Mouse (Mus musculus): ENCODE results near the gene Ankrd27. TPM values are rescaled to one million over a fixed set of nuclear protein-coding genes. Genes with fewer than 3 reads are reported as not detected.

Ankrd27 gene
- polyA plus RNA-seq, 1 experiment, result 38.0 TPM

- H3K4me3 ChIP-seq (ENCODE audit: insufficient read depth, low read length), result no peak overlapping the region
- no peak overlapping the region for H3K27ac ChIP-seq (ENCODE audit: insufficient read depth, low read length)
- no peaks in the 10 kb centered on the region for H3K4me1 ChIP-seq (ENCODE audit: control insufficient read depth, insufficient read depth, low read length)
- TF ChIP-seq POLR2A (IDR thresholded peaks at IDR 0.05; ENCODE audit: extremely low read depth, insufficient read depth, low read length), result no peak
- no peak for TF ChIP-seq CTCF (IDR thresholded peaks at IDR 0.05; ENCODE audit: extremely low read depth, insufficient read depth, low read length)
These were observed 63.0 kb downstream of the Ankrd27 start for GRCm38 (mm10) chr7:35649071-35649470.

- Histone ChIP-seq H3K27ac (ENCODE audit: insufficient read depth, low read length) (no peak overlapping the region), H3K4me1 (ENCODE audit: control insufficient read depth, insufficient read depth, low read length) (no peaks in the 10 kb centered on the region), H3K4me3 (ENCODE audit: insufficient read depth, low read length) (no peak overlapping the region)
- TF ChIP-seq CTCF (IDR thresholded peaks at IDR 0.05; ENCODE audit: extremely low read depth, insufficient read depth, low read length) (peak; percentile 81), POLR2A (IDR thresholded peaks at IDR 0.05; ENCODE audit: extremely low read depth, insufficient read depth, low read length) (no peak)
These were observed 64.8 kb downstream of the Ankrd27 start for GRCm38 (mm10) chr7:35650716-35651410.

GRCm38 (mm10) chr7:35651583-35652270, 65.7 kb downstream of the Ankrd27 start:
- H3K27ac ChIP-seq (ENCODE audit: insufficient read depth, low read length), result no peak overlapping the region
- no peak for TF ChIP-seq CTCF (IDR thresholded peaks at IDR 0.05; ENCODE audit: extremely low read depth, insufficient read depth, low read length)
- TF ChIP-seq POLR2A (IDR thresholded peaks at IDR 0.05; ENCODE audit: extremely low read depth, insufficient read depth, low read length), result no peak

GRCm38 (mm10) chr7:35657829-35658228, 71.8 kb downstream of the Ankrd27 start:
- no peak overlapping the region for H3K4me3 ChIP-seq (ENCODE audit: insufficient read depth, low read length)
- no peaks in the 10 kb centered on the region for H3K4me1 ChIP-seq (ENCODE audit: control insufficient read depth, insufficient read depth, low read length)
- no peak for TF ChIP-seq POLR2A (IDR thresholded peaks at IDR 0.05; ENCODE audit: extremely low read depth, insufficient read depth, low read length)
- no peak for TF ChIP-seq CTCF (IDR thresholded peaks at IDR 0.05; ENCODE audit: extremely low read depth, insufficient read depth, low read length)
- H3K27ac ChIP-seq (ENCODE audit: insufficient read depth, low read length), result no peak overlapping the region

More at GRCm38 (mm10) chr7:35651583-35652270, 65.7 kb downstream of the Ankrd27 start:
- no peaks in the 10 kb centered on the region for H3K4me1 ChIP-seq (ENCODE audit: control insufficient read depth, insufficient read depth, low read length)
- no peak overlapping the region for H3K4me3 ChIP-seq (ENCODE audit: insufficient read depth, low read length)

GRCm38 (mm10) chr7:35659173-35659572, 73.1 kb downstream of the Ankrd27 start:
- no peaks in the 10 kb centered on the region for H3K4me1 ChIP-seq (ENCODE audit: control insufficient read depth, insufficient read depth, low read length)
- H3K4me3 ChIP-seq (ENCODE audit: insufficient read depth, low read length), result no peak overlapping the region
- TF ChIP-seq CTCF (IDR thresholded peaks at IDR 0.05; ENCODE audit: extremely low read depth, insufficient read depth, low read length) (peak; percentile 44), POLR2A (IDR thresholded peaks at IDR 0.05; ENCODE audit: extremely low read depth, insufficient read depth, low read length) (no peak)
- no peak overlapping the region for H3K27ac ChIP-seq (ENCODE audit: insufficient read depth, low read length)

GRCm38 (mm10) chr7:35663790-35664376, 77.8 kb downstream of the Ankrd27 start:
- no peak for TF ChIP-seq POLR2A (IDR thresholded peaks at IDR 0.05; ENCODE audit: extremely low read depth, insufficient read depth, low read length)
- TF ChIP-seq CTCF (IDR thresholded peaks at IDR 0.05; ENCODE audit: extremely low read depth, insufficient read depth, low read length), result no peak
- Histone ChIP-seq H3K27ac (ENCODE audit: insufficient read depth, low read length) (no peak overlapping the region), H3K4me3 (ENCODE audit: insufficient read depth, low read length) (no peak overlapping the region), H3K4me1 (ENCODE audit: control insufficient read depth, insufficient read depth, low read length) (no peaks in the 10 kb centered on the region)

GRCm38 (mm10) chr7:35668066-35669041, 82.3 kb downstream of the Ankrd27 start:
- TF ChIP-seq CTCF (IDR thresholded peaks at IDR 0.05; ENCODE audit: extremely low read depth, insufficient read depth, low read length) (no peak), POLR2A (IDR thresholded peaks at IDR 0.05; ENCODE audit: extremely low read depth, insufficient read depth, low read length) (no peak)
- H3K27ac ChIP-seq (ENCODE audit: insufficient read depth, low read length), result no peak overlapping the region; the same call in 1 of the 2 replicates

GRCm38 (mm10) chr7:35678976-35679375, 92.9 kb downstream of the Ankrd27 start:
- Histone ChIP-seq H3K4me1 (ENCODE audit: control insufficient read depth, insufficient read depth, low read length) (no peaks in the 10 kb centered on the region), H3K27ac (ENCODE audit: insufficient read depth, low read length) (no peak overlapping the region), H3K4me3 (ENCODE audit: insufficient read depth, low read length) (no peak overlapping the region)
- no peak for TF ChIP-seq CTCF (IDR thresholded peaks at IDR 0.05; ENCODE audit: extremely low read depth, insufficient read depth, low read length)
- TF ChIP-seq POLR2A (IDR thresholded peaks at IDR 0.05; ENCODE audit: extremely low read depth, insufficient read depth, low read length), result no peak

More at GRCm38 (mm10) chr7:35668066-35669041, 82.3 kb downstream of the Ankrd27 start:
- Histone ChIP-seq H3K4me1 (ENCODE audit: control insufficient read depth, insufficient read depth, low read length) (no peaks in the 10 kb centered on the region), H3K4me3 (ENCODE audit: insufficient read depth, low read length) (no peak overlapping the region)

- Histone ChIP-seq H3K27ac (ENCODE audit: insufficient read depth, low read length) (no peak overlapping the region), H3K4me1 (ENCODE audit: control insufficient read depth, insufficient read depth, low read length) (no peaks in the 10 kb centered on the region), H3K4me3 (ENCODE audit: insufficient read depth, low read length) (no peak overlapping the region)
- TF ChIP-seq CTCF (IDR thresholded peaks at IDR 0.05; ENCODE audit: extremely low read depth, insufficient read depth, low read length) (0 out of 2 replicates have a peak, but pooled peaks have one; percentile 17), POLR2A (IDR thresholded peaks at IDR 0.05; ENCODE audit: extremely low read depth, insufficient read depth, low read length) (no peak)
These were observed 95.5 kb downstream of the Ankrd27 start for GRCm38 (mm10) chr7:35681559-35681958.

Measured in cortical plate, adult 2 months (tissue).